Mouse (Mus musculus) megakaryocyte, adult 5-6 weeks (primary cell): ENCODE measurements around the gene Zscan4e. TPM values are rescaled to one million over a fixed set of nuclear protein-coding genes. Genes with fewer than 3 reads are reported as not detected.
"Not testable (repeated sequence)": the region's sequence is repeated elsewhere in the genome, so short reads cannot be mapped to it uniquely, and the experiment has no call there.

Experiments used
- ATAC-seq: 2 replicates; pipeline ENCODE4 v1.8.0; 2016; ENCODE audit warnings: mild to moderate bottlenecking, inconsistent platforms; ENCODE audit not compliant: poor library complexity, severe bottlenecking
- total RNA-seq, 2 experiments: library from RNA; stranded (forward) in 1 of 2; stranded (reverse) in 1 of 2; fragments of 153-499, 151-499 nt in 1 of 2; fragments of 221-1000, 200-1000 nt in 1 of 2; gene quantifications; 2 replicates each; pipeline versions ENCODE4 v1.2.3 to v1.2.4; 2015 to 2017

Zscan4e gene
- total RNA-seq (2015) (not detected in 2 replicates), total RNA-seq (2017) (not detected in 2 replicates)

DNA sequence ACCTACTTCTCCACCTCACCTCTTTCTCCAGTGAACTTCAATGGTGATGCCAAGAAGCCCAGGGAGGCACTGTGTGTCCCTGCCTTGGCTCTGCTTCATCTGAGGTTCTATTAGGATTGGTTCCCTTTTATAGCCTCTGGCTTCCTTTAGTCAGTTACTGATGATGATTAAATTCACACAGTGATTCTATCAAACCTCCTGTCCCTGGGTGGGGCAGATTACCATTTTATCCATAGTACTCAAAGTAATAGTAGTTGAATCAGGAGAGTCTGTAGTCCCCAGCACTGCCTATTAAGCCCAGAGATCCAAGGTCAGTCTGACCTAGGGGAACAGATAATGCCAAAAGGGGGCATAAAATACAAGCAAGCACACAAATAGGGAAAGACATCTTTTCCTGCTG lies at the start of gene Zscan4e:
Zscan4e (minus strand) TSS at position 101 of the 400 bp plus-strand sequence.
- not testable (repeated sequence) for ATAC-seq

Other genes with a start within 250 kb of the Zscan4e start
- not detected in 2 replicates for gene Zscan4-ps1, start 241.0 kb downstream of the Zscan4e start, total RNA-seq (2015)
- not detected in 2 replicates for gene Zscan4-ps1, start 241.0 kb downstream of the Zscan4e start, total RNA-seq (2017)
- gene Zscan4d, start 144.5 kb downstream of the Zscan4e start, total RNA-seq (2015), result not detected in 2 replicates
- gene Zscan4d, start 144.5 kb downstream of the Zscan4e start, total RNA-seq (2017), result not detected in 2 replicates
- gene Zscan4f, start 87.2 kb upstream of the Zscan4e start, total RNA-seq (2015), result not detected in 2 replicates
- not detected in 2 replicates for gene Zscan4f, start 87.2 kb upstream of the Zscan4e start, total RNA-seq (2017)
- gene Zscan4-ps2, start 203.6 kb upstream of the Zscan4e start, total RNA-seq (2015), result not detected in 2 replicates
- gene Zscan4-ps2, start 203.6 kb upstream of the Zscan4e start, total RNA-seq (2017), result not detected in 2 replicates